Mouse (Mus musculus) ES-E14 (cell line): ENCODE measurements around the gene Tep1. TPM values are rescaled to one million over a fixed set of nuclear protein-coding genes. Genes with fewer than 3 reads are reported as not detected.

Source experiments
- DNase-seq: peaks from one replicate; pipeline ENCODE4 v3.0.0-alpha.2; 2013; ENCODE audit warnings: low read depth, low spot score
- H3K27ac ChIP-seq: 2 replicates; pipeline ENCODE4 v1.5.1; 2012; ENCODE audit warnings: low read depth, mild to moderate bottlenecking, low read length, moderate library complexity, mixed read lengths; ENCODE audit not compliant: poor library complexity, insufficient read depth, severe bottlenecking
- H3K36me3 ChIP-seq: 2 replicates; pipeline ENCODE4 v1.6.1; 2012; ENCODE audit warnings: mild to moderate bottlenecking, low read length, moderate library complexity, mixed read lengths; ENCODE audit not compliant: control insufficient read depth, poor library complexity, insufficient read depth, severe bottlenecking
- H3K4me1 ChIP-seq, 2 experiments: fragments of 150-350 bp in 1 of 2; sonication (generic) in 1 of 2; 2 replicates each; pipeline ENCODE4 v1.6.1; 2012; ENCODE audit warnings: low read length in 2 of 2, mild to moderate bottlenecking in 1 of 2, mixed read lengths in 1 of 2; ENCODE audit not compliant: control insufficient read depth in 2 of 2, insufficient read depth in 2 of 2, poor library complexity in 1 of 2
- H3K4me3 ChIP-seq, 2 experiments: fragments of 150-350 bp in 1 of 2; sonication (generic) in 1 of 2; 2 replicates each; pipeline ENCODE4 v1.5.1; 2012; ENCODE audit warnings: low read length in 2 of 2, low read depth in 1 of 2, mild to moderate bottlenecking in 1 of 2, mixed read lengths in 1 of 2; ENCODE audit not compliant: insufficient read depth in 1 of 2, poor library complexity in 1 of 2, severe bottlenecking in 1 of 2
- H3K9ac ChIP-seq: 2 replicates; pipeline ENCODE4 v1.6.1; 2012; ENCODE audit warnings: low read depth, mild to moderate bottlenecking, low read length, mixed read lengths; ENCODE audit not compliant: poor library complexity, insufficient read depth, severe bottlenecking
- H3K9me3 ChIP-seq: fragments of 150-350 bp; sonication (generic); 2 replicates; pipeline ENCODE4 v1.6.1; 2012; ENCODE audit warnings: low read depth, mild to moderate bottlenecking, low read length; ENCODE audit not compliant: control insufficient read depth, insufficient read depth
- CHD2 ChIP-seq: IDR thresholded peaks from 2 replicates; pipeline ENCODE4 v1.6.1; 2014; ENCODE audit warnings: mild to moderate bottlenecking, low read depth, low read length, inconsistent platforms
- HCFC1 ChIP-seq: IDR thresholded peaks from 2 replicates; pipeline ENCODE4 v1.6.1; 2012; ENCODE audit warnings: low read length, inconsistent platforms, borderline replicate concordance; ENCODE audit not compliant: insufficient read depth
- MAFK ChIP-seq: IDR thresholded peaks from 2 replicates; pipeline ENCODE4 v1.6.1; 2014; ENCODE audit warnings: mild to moderate bottlenecking, low read depth, low read length, inconsistent platforms; ENCODE audit not compliant: insufficient read depth
- ZC3H11A ChIP-seq: IDR thresholded peaks from 2 replicates; pipeline ENCODE4 v1.6.1; 2012; ENCODE audit warnings: low read depth, mild to moderate bottlenecking, inconsistent platforms, low read length, borderline replicate concordance
- ZNF384 ChIP-seq: IDR thresholded peaks from 2 replicates; pipeline ENCODE4 v1.6.1; 2012; ENCODE audit warnings: low read depth, low read length, inconsistent platforms
- in situ Hi-C, 2 experiments: fragments of 600-800 bp; cut with MboI; formaldehyde crosslinking; loops; one replicate each; pipeline ENCODE4 v1.15.1; 2025; ENCODE audit warnings: low sequenced_read_pairs in 2 of 2, inconsistent platforms in 1 of 2; ENCODE audit not compliant: unreplicated experiment in 2 of 2
- total RNA-seq: library from RNA; depleted of rRNA; stranded (reverse); fragments of 300-350 nt; gene quantifications from 2 replicates; pipeline ENCODE4 v1.2.3, GENCODE M21; 2012

Tep1 gene
- total RNA-seq, 1 experiment: 11.5 TPM

- no peak overlapping the region for H3K9ac ChIP-seq
- H3K4me3 ChIP-seq: no peak overlapping the region
- no peak for TF ChIP-seq HCFC1
- no peak for TF ChIP-seq ZNF384
- no peak for TF ChIP-seq ZC3H11A
- TF ChIP-seq CHD2: no peak
- TF ChIP-seq MAFK: no peak
- H3K27ac ChIP-seq: no peak overlapping the region
- no peak for DNase-seq
- no peaks in the 10 kb centered on the region for H3K36me3 ChIP-seq
- in situ Hi-C loops: no loop called here
- H3K9me3 ChIP-seq: no peaks in the 10 kb centered on the region
- peaks cover 0 to 2% of the 10 kb centered on the region in 2 experiments; a peak in 1 of 4 replicates for H3K4me1 ChIP-seq
These were observed 21.3 kb upstream of the Tep1 start for GRCm38 (mm10) chr14:50891621-50892020.

GRCm38 (mm10) chr14:50876236-50876950 lies 6.0 kb upstream of the Tep1 start:
- H3K4me3 ChIP-seq: no peak overlapping the region
- in situ Hi-C loops: no loop called here
- H3K9ac ChIP-seq: no peak overlapping the region
- 0 out of 4 replicates have a peak, but pooled peaks cover 0 to 4% of the 10 kb centered on the region in 2 experiments for H3K4me1 ChIP-seq
- H3K9me3 ChIP-seq: no peaks in the 10 kb centered on the region
- no peak overlapping the region for H3K27ac ChIP-seq
- no peak for TF ChIP-seq ZC3H11A
- peak; percentile 28; the same call in 1 of the 2 replicates for TF ChIP-seq CHD2
- no peak for TF ChIP-seq ZNF384
- H3K36me3 ChIP-seq: no peaks in the 10 kb centered on the region
- no peak for DNase-seq

- in situ Hi-C loops: no loop called here
- no peak for TF ChIP-seq ZC3H11A
- no peak for TF ChIP-seq HCFC1
- TF ChIP-seq CHD2: no peak
- TF ChIP-seq ZNF384: no peak
- TF ChIP-seq MAFK: no peak
- no peak for DNase-seq
- no peak overlapping the region for H3K9ac ChIP-seq
- no peak overlapping the region for H3K27ac ChIP-seq
- H3K9me3 ChIP-seq: no peaks in the 10 kb centered on the region
- H3K4me3 ChIP-seq: no peak overlapping the region
- no peaks in the 10 kb centered on the region for H3K36me3 ChIP-seq
- 0 out of 4 replicates have a peak, but pooled peaks cover 0 to 4% of the 10 kb centered on the region in 2 experiments for H3K4me1 ChIP-seq
These were observed 5.4 kb upstream of the Tep1 start for GRCm38 (mm10) chr14:50875591-50876230.

GRCm38 (mm10) chr14:50875175-50875574 lies 4.8 kb upstream of the Tep1 start:
- DNase-seq: no peak
- H3K4me3 ChIP-seq: no peak overlapping the region
- H3K4me1 ChIP-seq: 0 out of 4 replicates have a peak, but pooled peaks cover 0 to 4% of the 10 kb centered on the region in 2 experiments
- TF ChIP-seq MAFK (no peak), ZNF384 (no peak), ZC3H11A (no peak)
- no peaks in the 10 kb centered on the region for H3K9me3 ChIP-seq
- no peak overlapping the region for H3K27ac ChIP-seq
- H3K36me3 ChIP-seq: no peaks in the 10 kb centered on the region
- in situ Hi-C loops: no loop called here
- no peak overlapping the region for H3K9ac ChIP-seq
